Mouse (Mus musculus): Measurements from ENCODE around the gene Psd4.

GRCm38 (mm10) chr2:24383636-24384035, 16.3 kb downstream of the Psd4 start:
- no peak for TF ChIP-seq CTCF (IDR thresholded peaks at IDR 0.05)
- no peak for TF ChIP-seq POLR2A (IDR thresholded peaks at IDR 0.05; ENCODE audit: insufficient read depth, low read depth, low read length)
- no peak for TF ChIP-seq EP300 (IDR thresholded peaks at IDR 0.05; ENCODE audit: insufficient read depth, low read depth, low read length)

Data from heart, adult 2 months (tissue).